Comparison of ENCODE assay signal across 10 mouse cellular contexts in genomic region chr7:44382541-44382940, GRCm38 (mm10). TPM values are rescaled to one million over a fixed set of nuclear protein-coding genes. Genes with fewer than 3 reads are reported as not detected.
DNase-seq lines count a peak whose midpoint lies in the region; ATAC-seq and TF ChIP-seq lines count a peak whose summit lies in the region.
"Had no signal": no experiment of that assay in that cellular context is flagged by ENCODE, and none has a peak within 500 bp of the region (broad histone marks: within the 10 kb centered on the region; RNA-seq: fewer than 3 reads in every experiment).

No protein-coding gene starts in this region.

- peaks cover 34% of the 10 kb centered on the region for H3K4me1 ChIP-seq in forebrain, embryonic 16.5 days (replicated peaks; ENCODE audit: control insufficient read depth, insufficient read depth, low read length)
- peaks cover 24% of the 10 kb centered on the region for H3K4me1 ChIP-seq in neural tube, embryonic 13.5 days (replicated peaks)
- H3K4me1 ChIP-seq in intestine, embryonic 16.5 days (ENCODE audit: control insufficient read depth, insufficient read depth, low read length), result peaks cover 3% of the 10 kb centered on the region; the same call in 1 of the 2 replicates

- H3K36me3 ChIP-seq in C2C12 (ENCODE audit: control insufficient read depth, insufficient read depth), result no peaks in the 10 kb centered on the region
- no peaks in the 10 kb centered on the region for H3K36me3 ChIP-seq in forebrain, embryonic 16.5 days (ENCODE audit: control insufficient read depth, insufficient read depth)
- H3K36me3 ChIP-seq in neural tube, embryonic 13.5 days, result no peaks in the 10 kb centered on the region
- H3K36me3 ChIP-seq in intestine, embryonic 16.5 days (ENCODE audit: control insufficient read depth, insufficient read depth, low read length), result no peaks in the 10 kb centered on the region

- peak; percentile 81 for DNase-seq in layer of hippocampus, adult 9-10 months (ENCODE audit: low spot score)
- DNase-seq in c-Kit-positive CD71-positive TER-119-positive erythroid progenitor cells, embryonic 14.5 days (ENCODE audit: low spot score), result no peak
- DNase-seq in adrenal gland, adult 8-10 months, result no peak
- no peak for DNase-seq in urinary bladder, postnatal 14 days (ENCODE audit: low spot score)
- DNase-seq: lung, embryonic 14.5 days had no signal

- H3K27me3 ChIP-seq in C2C12 (ENCODE audit: control insufficient read depth, insufficient read depth, insufficient read length), result peaks cover 51% of the 10 kb centered on the region
- H3K27me3 ChIP-seq in forebrain, embryonic 16.5 days (replicated peaks; ENCODE audit: control insufficient read depth, insufficient read depth, low read length), result no peaks in the 10 kb centered on the region
- H3K27me3 ChIP-seq in neural tube, embryonic 13.5 days, result peaks cover 20% of the 10 kb centered on the region
- H3K27me3 ChIP-seq in intestine, embryonic 16.5 days (replicated peaks; ENCODE audit: control insufficient read depth, insufficient read depth, low read length), result peaks cover 16% of the 10 kb centered on the region; the same call in 1 of the 2 replicates

- H3K79me3 ChIP-seq in C2C12 (ENCODE audit: low read depth), result no peaks in the 10 kb centered on the region

- H3K9me3 ChIP-seq in forebrain, embryonic 16.5 days (ENCODE audit: control insufficient read depth, low read length), result no peaks in the 10 kb centered on the region
- H3K9me3 ChIP-seq in neural tube, embryonic 13.5 days, result no peaks in the 10 kb centered on the region
- H3K9me3 ChIP-seq in intestine, embryonic 16.5 days (ENCODE audit: control insufficient read depth, low read length), result no peaks in the 10 kb centered on the region

- peak; percentile 82 for ATAC-seq in forebrain, embryonic 16.5 days
- ATAC-seq in neural tube, embryonic 13.5 days (ENCODE audit: low read depth), result 0 out of 2 replicates have a peak, but pooled peaks have one; percentile 9
- ATAC-seq in intestine, embryonic 16.5 days, result no peak
- ATAC-seq: intestine, postnatal 0 days had no signal

- H3K9ac ChIP-seq in forebrain, embryonic 16.5 days (replicated peaks; ENCODE audit: low read depth, low read length), result no peak overlapping the region
- H3K9ac ChIP-seq in neural tube, embryonic 13.5 days, result no peak overlapping the region
- H3K9ac ChIP-seq in intestine, embryonic 16.5 days (ENCODE audit: low read depth, low read length), result no peak overlapping the region
- H3K9ac ChIP-seq: lung, embryonic 14.5 days had no signal

- TF ChIP-seq CTCF in C2C12 (IDR thresholded peaks at IDR 0.05; ENCODE audit: control insufficient read depth, insufficient read depth, insufficient read length), result no peak

- H3K4me3 ChIP-seq in C2C12 (ENCODE audit: insufficient read depth, poor library complexity, severe bottlenecking), result no peak overlapping the region
- H3K4me3 ChIP-seq in forebrain, embryonic 16.5 days (replicated peaks; ENCODE audit: low read length), result no peak overlapping the region
- no peak overlapping the region for H3K4me3 ChIP-seq in neural tube, embryonic 13.5 days
- H3K4me3 ChIP-seq in intestine, embryonic 16.5 days (ENCODE audit: low read length), result no peak overlapping the region

- H3K79me2 ChIP-seq in C2C12 (ENCODE audit: control insufficient read depth, insufficient read depth), result no peaks in the 10 kb centered on the region

- no peak overlapping the region for H3ac ChIP-seq in C2C12 (ENCODE audit: control insufficient read depth, insufficient read length, low read depth)

- H3K4me2 ChIP-seq in forebrain, embryonic 16.5 days (ENCODE audit: low read length), result peak overlapping the region; percentile 24
- H3K4me2 ChIP-seq in neural tube, embryonic 13.5 days, result no peak overlapping the region
- H3K4me2 ChIP-seq in intestine, embryonic 16.5 days (ENCODE audit: low read depth, low read length), result no peak overlapping the region
- H3K4me2 ChIP-seq: lung, embryonic 14.5 days had no signal

- peak overlapping the region; percentile 98 for H3K27ac ChIP-seq in forebrain, embryonic 16.5 days (ENCODE audit: low read length)
- H3K27ac ChIP-seq in neural tube, embryonic 13.5 days (replicated peaks), result peak overlapping the region; percentile 83
- no peak overlapping the region for H3K27ac ChIP-seq in intestine, embryonic 16.5 days (ENCODE audit: low read length)

- 44% methylated on average over 12 of the region's 12 CpGs for WGBS in forebrain, embryonic 16.5 days
- WGBS in neural tube, embryonic 13.5 days, result 58% methylated on average over 12 of the region's 12 CpGs
- 72% methylated on average over 12 of the region's 12 CpGs for WGBS in intestine, embryonic 16.5 days

TF ChIP-seq in C2C12, 6 proteins besides CTCF, POLR2A, EP300 and RAD21:
- TF ChIP-seq MYOG (IDR thresholded peaks at IDR 0.05; ENCODE audit: control insufficient read depth, extremely low read depth, insufficient read length) (no peak), USF1 (IDR thresholded peaks at IDR 0.05; ENCODE audit: low read depth) (peak; percentile 52)
TF ChIP-seq in C2C12: peak in this region for 1.

RNA-seq across cellular contexts. Expression of gene Syt3, which starts 1.4 kb away (rescaled TPM):
- polyA plus RNA-seq in C2C12 (2012; fragmentation: generic; extraction: Trizol), result not detected
- polyA plus RNA-seq in forebrain, embryonic 16.5 days (2015; fragmentation: Nextera tagmentation; extraction: Ambion mirVana), result 27.2 and 37.2 TPM in 2 replicates
- 24.9 and 28.4 TPM in 2 replicates for polyA plus RNA-seq in neural tube, embryonic 13.5 days (2015; fragmentation: Nextera tagmentation; extraction: Ambion mirVana)
- 10 to 100 TPM in 1 of 4 experiments, 1 to 10 TPM in 3; 4.9 to 11.1 (median 7.6) TPM for total RNA-seq in adrenal gland, adult 8-10 months (2022)
- 0.82 and 1.2 TPM in 2 replicates for polyA plus RNA-seq in intestine, embryonic 16.5 days (2015; fragmentation: Nextera tagmentation; extraction: Ambion mirVana)

RNA-seq across cellular contexts. Expression of gene 1700008O03Rik, which starts 3.1 kb away (rescaled TPM):
- 0.11 TPM for polyA plus RNA-seq in C2C12 (2012; fragmentation: generic; extraction: Trizol)
- 0.86 and 2.3 TPM in 2 replicates for polyA plus RNA-seq in forebrain, embryonic 16.5 days (2015; fragmentation: Nextera tagmentation; extraction: Ambion mirVana)
- polyA plus RNA-seq in neural tube, embryonic 13.5 days (2015; fragmentation: Nextera tagmentation; extraction: Ambion mirVana), result 1.0 and 1.5 TPM in 2 replicates
- total RNA-seq in adrenal gland, adult 8-10 months (2022), result 1 to 10 TPM in 3 of 4 experiments, under 1 TPM in 1; 0.73 to 2.2 (median 1.4) TPM
- 0.66 and 0.88 TPM in 2 replicates for polyA plus RNA-seq in intestine, embryonic 16.5 days (2015; fragmentation: Nextera tagmentation; extraction: Ambion mirVana)

RNA-seq across cellular contexts. Expression of gene Lrrc4b, which starts 46.3 kb away (rescaled TPM):
- not detected for polyA plus RNA-seq in C2C12 (2012; fragmentation: generic; extraction: Trizol)
- polyA plus RNA-seq in forebrain, embryonic 16.5 days (2015; fragmentation: Nextera tagmentation; extraction: Ambion mirVana), result 10.6 and 12.6 TPM in 2 replicates
- polyA plus RNA-seq in neural tube, embryonic 13.5 days (2015; fragmentation: Nextera tagmentation; extraction: Ambion mirVana), result 11.3 and 13.3 TPM in 2 replicates
- 10 to 100 TPM in 2 of 4 experiments, 1 to 10 TPM in 2; 6.4 to 15.4 (median 9.8) TPM for total RNA-seq in adrenal gland, adult 8-10 months (2022)
- 0.31 and 0.43 TPM in 2 replicates for polyA plus RNA-seq in intestine, embryonic 16.5 days (2015; fragmentation: Nextera tagmentation; extraction: Ambion mirVana)

Comparison
In these comparisons a context has a peak if more than half of its experiments do, and no peak if none do; other contexts are left out.
1. RNA of gene Syt3, which starts 1.4 kb away (polyA plus RNA-seq): 27.2 to 37.2 TPM in forebrain, embryonic 16.5 days and 24.9 to 28.4 TPM in neural tube, embryonic 13.5 days; 0.82 to 1.2 TPM in intestine, embryonic 16.5 days and not detected in C2C12 (single experiment); every median in the first group is over 10 times any median in the second.